Mouse (Mus musculus) CD8-positive naive resting alpha-beta T cell, adult 2 months (primary cell): ENCODE measurements around the gene Olfr1355.
"Not testable (repeated sequence)": the region's sequence is repeated elsewhere in the genome, so short reads cannot be mapped to it uniquely, and the experiment has no call there.

Source experiments
- DNase-seq, 2 experiments: peaks; one replicate each; pipeline ENCODE4 v3.0.0; 2022; ENCODE audit warnings: low read depth in 2 of 2, low spot score in 2 of 2

Gene Olfr1355

GRCm38 (mm10) chr10:78875240-78875639, at the start of gene Olfr1355:
Olfr1355 (plus strand) TSS chr10:78875540.
- DNase-seq: no peak

GRCm38 (mm10) chr10:78840456-78840855, 34.9 kb upstream of the Olfr1355 start:
- not testable (repeated sequence) for DNase-seq

- DNase-seq: no peak
Observed at GRCm38 (mm10) chr10:78852066-78852465, 23.3 kb upstream of the Olfr1355 start, which contains the start of gene Olfr1356. Olfr1356 (minus strand) TSS chr10:78852166.

GRCm38 (mm10) chr10:78912871-78913270, 37.5 kb downstream of the Olfr1355 start, which contains the start of gene Olfr1354:
Olfr1354 (plus strand) TSS chr10:78913171.
- not testable (repeated sequence) for DNase-seq
